Mouse (Mus musculus) G1E (cell line): ENCODE results near the gene Gm20708. TPM values are rescaled to one million over a fixed set of nuclear protein-coding genes. Genes with fewer than 3 reads are reported as not detected.
A peak's percentile ranks its signal among the peaks of the same experiment; 100 is the strongest.

Source experiments
- ATAC-seq: 2 replicates; pipeline ENCODE4 v1.8.0; 2016; ENCODE audit warnings: mild to moderate bottlenecking; ENCODE audit not compliant: insufficient number of reproducible peaks, poor library complexity, low FRiP score, severe bottlenecking; ENCODE audit errors: extremely low read depth
- DNase-seq: peaks from one replicate; pipeline ENCODE4 v3.0.0; 2012; ENCODE audit warnings: low spot score
- H3K27me3 ChIP-seq: 2 replicates; pipeline ENCODE4 v1.6.1; 2012; ENCODE audit warnings: mild to moderate bottlenecking, low read length, inconsistent platforms; ENCODE audit not compliant: insufficient read depth
- H3K36me3 ChIP-seq: replicated peaks from 2 replicates; pipeline ENCODE3; 2012; ENCODE audit warnings: mild to moderate bottlenecking, inconsistent platforms
- H3K4me1 ChIP-seq: 2 replicates; pipeline ENCODE4 v1.6.1; 2012; ENCODE audit warnings: low read depth, low read length, inconsistent platforms, mixed read lengths; ENCODE audit not compliant: insufficient read depth
- H3K4me3 ChIP-seq: 2 replicates; pipeline ENCODE4 v1.5.1; 2012; ENCODE audit warnings: low read depth, mild to moderate bottlenecking, inconsistent platforms, low read length, moderate library complexity, mixed read lengths
- H3K9me3 ChIP-seq: replicated peaks from 2 replicates; pipeline ENCODE4 v1.6.1; 2012; ENCODE audit warnings: inconsistent platforms
- CTCF ChIP-seq: IDR thresholded peaks from 2 replicates; pipeline ENCODE4 v1.5.1; 2012; ENCODE audit warnings: low read depth, low read length, inconsistent platforms, mixed read lengths
- GATA1 ChIP-seq: IDR thresholded peaks from 2 replicates; pipeline ENCODE4 v1.6.1; 2012; ENCODE audit warnings: borderline replicate concordance, low read length, inconsistent platforms, mixed read lengths
- GATA2 ChIP-seq: IDR thresholded peaks from 2 replicates; pipeline ENCODE4 v1.6.1; 2012; ENCODE audit warnings: low read depth, low read length, inconsistent platforms, borderline replicate concordance
- POLR2AphosphoS5 ChIP-seq: IDR thresholded peaks from 2 replicates; pipeline ENCODE4 v1.6.1; 2012; ENCODE audit warnings: low read depth, low read length, inconsistent platforms; ENCODE audit not compliant: insufficient replicate concordance
- TAL1 ChIP-seq: conservative IDR thresholded peaks from 2 replicates; pipeline ENCODE4 v1.6.1; 2012; ENCODE audit warnings: low read depth, low read length, inconsistent platforms, mixed read lengths
- polyA plus RNA-seq: library from polyadenylated mRNA; stranded (reverse); fragments of >175 nt; gene quantifications from 2 replicates; pipeline ENCODE4 v1.2.3, GENCODE M21; 2012
- total RNA-seq, 2 experiments: library from RNA; stranded (forward) in 1 of 2; stranded (reverse) in 1 of 2; fragments of 200-1000 nt in 1 of 2; fragments of >200 nt in 1 of 2; fragmentation: Nextera tagmentation in 1 of 2; gene quantifications; 2 replicates each; pipeline ENCODE4 v1.2.3; 2014 to 2017

Gm20708 gene
- total and polyA plus RNA-seq, 3 experiments, result 0.09 to 8.7 TPM; not detected in 1

DNA sequence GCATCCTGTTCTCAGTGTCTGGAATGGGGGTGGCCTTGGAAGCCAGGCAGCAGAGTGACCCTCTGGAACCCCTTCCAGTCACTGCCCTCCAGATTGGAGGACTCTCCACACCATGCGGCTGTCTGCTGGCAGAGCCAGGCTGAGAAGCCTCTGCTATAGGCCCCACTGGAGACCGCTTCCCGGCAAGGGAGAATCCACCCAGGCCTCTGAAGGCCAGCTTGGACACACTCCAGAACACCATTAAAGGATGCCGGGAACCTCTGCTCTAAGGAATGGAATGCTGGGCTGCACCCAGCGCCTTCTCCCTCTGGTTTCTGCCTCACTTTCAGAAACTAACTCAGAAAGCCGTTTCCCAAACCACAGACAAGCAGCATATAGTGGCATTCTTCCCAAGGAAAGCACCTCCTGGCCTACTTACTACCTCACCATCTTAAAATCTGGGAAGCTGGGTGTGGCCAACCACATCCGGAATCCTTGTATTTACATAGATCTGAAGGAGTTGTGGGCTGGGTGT, 13.3 kb downstream of the Gm20708 start:
- Histone ChIP-seq H3K9me3 (no peaks in the 10 kb centered on the region), H3K36me3 (peaks cover 68% of the 10 kb centered on the region), H3K4me3 (peak overlapping the region; percentile 10; the same call in 1 of the 2 replicates), H3K4me1 (peaks cover 91% of the 10 kb centered on the region), H3K27me3 (no peaks in the 10 kb centered on the region)
- ATAC-seq, result no peak
- DNase-seq, result no peak
- TF ChIP-seq TAL1 (no peak), GATA2 (no peak), GATA1 (no peak), CTCF (no peak), POLR2AphosphoS5 (no peak)

DNA sequence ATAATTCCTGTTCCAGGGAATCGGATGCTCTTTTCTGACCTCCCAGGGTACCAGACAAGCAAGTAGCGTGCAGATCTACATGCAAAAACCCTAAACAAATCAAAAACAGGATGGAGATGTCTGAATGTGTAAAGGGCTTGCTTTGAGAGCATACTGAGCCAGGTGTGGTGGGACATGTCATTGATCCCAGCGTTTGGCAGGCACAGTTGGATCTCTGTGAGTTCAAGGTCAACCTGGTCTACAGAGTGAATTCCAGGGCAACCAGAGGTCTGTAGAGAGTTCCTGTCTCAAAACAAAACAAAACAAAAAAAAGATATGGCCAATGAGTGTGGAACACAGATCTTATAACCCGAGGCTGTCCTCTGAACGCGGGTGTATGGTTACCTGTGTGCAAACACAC, 13.9 kb downstream of the Gm20708 start:
- no peak overlapping the region for H3K4me3 ChIP-seq

DNA sequence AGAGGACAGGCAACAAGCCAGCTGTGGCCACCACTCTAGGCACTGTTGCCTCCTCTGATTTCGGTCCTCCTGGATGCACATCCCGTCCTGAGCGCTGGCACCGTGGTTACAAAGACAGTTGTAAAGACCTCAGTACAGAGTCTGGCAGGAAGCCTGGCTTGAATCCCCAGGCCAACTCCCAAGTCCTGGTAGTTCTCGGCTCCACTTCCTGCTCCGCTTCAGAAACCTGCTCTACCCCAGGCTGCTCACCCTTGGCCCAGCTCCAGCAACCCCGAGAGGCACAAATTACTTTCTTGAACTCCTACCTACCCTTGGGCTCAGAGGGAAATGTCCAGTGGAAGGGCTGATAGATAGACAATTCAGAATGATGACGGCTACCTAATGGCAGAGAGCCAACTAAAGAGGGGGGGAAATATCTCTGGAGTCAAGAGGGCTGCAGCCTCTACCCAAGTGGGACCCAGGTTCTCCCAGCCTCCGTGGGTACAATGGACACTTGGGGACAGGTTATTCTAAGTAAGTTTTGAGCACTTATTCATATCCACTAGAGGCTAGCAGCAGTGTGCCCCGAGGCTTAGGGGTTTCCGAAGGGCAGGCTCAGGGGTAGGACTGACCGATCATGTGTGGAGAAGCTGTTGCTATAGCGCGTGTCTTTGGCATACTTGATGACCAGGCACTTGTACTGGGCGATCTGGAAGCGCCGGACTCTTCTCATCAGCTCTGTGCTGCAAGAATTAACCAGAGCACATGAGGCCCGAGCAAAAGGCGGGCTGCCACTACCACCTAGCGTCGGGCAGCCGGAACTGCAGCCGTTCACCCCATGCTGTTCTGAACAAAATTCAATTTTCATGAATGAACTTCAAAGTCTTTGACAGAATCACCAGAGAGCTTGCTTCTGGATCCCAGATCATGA, 14.8 kb downstream of the Gm20708 start:
- no peaks in the 10 kb centered on the region for H3K9me3 ChIP-seq
- TF ChIP-seq CTCF (peak; percentile 75), GATA1 (no peak)
- DNase-seq, result peak; percentile 70
- no peaks in the 10 kb centered on the region for H3K27me3 ChIP-seq
- ATAC-seq, result 0 out of 2 replicates have a peak, but pooled peaks have one; percentile 36
- H3K4me3 ChIP-seq, result peak overlapping the region; percentile 79
- H3K4me1 ChIP-seq, result peaks cover 89% of the 10 kb centered on the region
- H3K36me3 ChIP-seq, result peaks cover 52% of the 10 kb centered on the region

More for the DNA sequence above, 13.9 kb downstream of the Gm20708 start:
- peaks cover 90% of the 10 kb centered on the region for H3K4me1 ChIP-seq
- ATAC-seq, result no peak
- peaks cover 62% of the 10 kb centered on the region for H3K36me3 ChIP-seq
- H3K27me3 ChIP-seq, result no peaks in the 10 kb centered on the region
- H3K9me3 ChIP-seq, result no peaks in the 10 kb centered on the region
- TF ChIP-seq TAL1, result no peak
- TF ChIP-seq GATA2, result no peak
- no peak for TF ChIP-seq CTCF
- no peak for TF ChIP-seq POLR2AphosphoS5
- TF ChIP-seq GATA1, result no peak
- no peak for DNase-seq

DNA sequence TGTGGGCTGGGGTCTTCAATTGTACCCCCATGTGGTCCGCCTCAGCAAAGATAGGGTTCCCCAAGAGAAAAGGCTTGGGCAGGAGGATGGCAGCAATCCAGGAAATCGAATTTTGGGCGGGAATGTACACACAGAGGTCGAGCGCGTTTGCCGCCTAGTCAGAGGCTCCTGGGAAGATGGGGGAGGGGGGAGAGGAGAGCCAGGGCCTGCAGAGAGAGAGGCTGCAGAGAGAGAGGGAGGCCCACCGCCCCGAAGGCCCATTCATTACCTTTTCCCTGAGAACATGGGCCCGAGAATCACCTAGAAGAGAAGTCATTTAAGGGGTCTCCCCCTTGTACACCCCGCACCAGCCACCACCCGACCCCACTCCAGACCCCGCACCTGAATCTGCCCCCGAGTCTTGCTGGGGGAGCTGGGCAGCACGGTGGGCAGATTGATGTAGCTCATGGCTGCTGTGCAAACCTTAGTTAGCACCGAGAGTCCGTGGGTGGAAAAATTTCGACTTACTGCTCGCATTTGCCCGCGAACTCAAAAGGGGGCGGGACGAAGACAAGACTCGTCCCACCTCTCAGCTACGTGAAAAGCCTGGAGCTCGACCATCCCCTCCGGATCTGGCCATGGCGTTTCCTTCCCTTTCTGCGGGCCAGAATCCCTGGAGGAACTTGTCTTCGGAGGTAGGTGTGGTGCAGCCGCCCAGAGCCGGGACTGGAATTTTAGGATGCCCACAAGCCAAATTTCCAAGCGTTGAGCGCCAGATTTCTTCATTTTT, 16.0 kb downstream of the Gm20708 start, which contains the start of the genes Afmid and Tk1:
Gene Afmid, plus strand, starts transcription at position 592 of the 769 bp plus-strand sequence.
Gene Tk1, minus strand, starts transcription at position 760 of the 769 bp plus-strand sequence.
- H3K9me3 ChIP-seq, result no peaks in the 10 kb centered on the region
- peak; percentile 50 for ATAC-seq
- no peaks in the 10 kb centered on the region for H3K27me3 ChIP-seq

DNA sequence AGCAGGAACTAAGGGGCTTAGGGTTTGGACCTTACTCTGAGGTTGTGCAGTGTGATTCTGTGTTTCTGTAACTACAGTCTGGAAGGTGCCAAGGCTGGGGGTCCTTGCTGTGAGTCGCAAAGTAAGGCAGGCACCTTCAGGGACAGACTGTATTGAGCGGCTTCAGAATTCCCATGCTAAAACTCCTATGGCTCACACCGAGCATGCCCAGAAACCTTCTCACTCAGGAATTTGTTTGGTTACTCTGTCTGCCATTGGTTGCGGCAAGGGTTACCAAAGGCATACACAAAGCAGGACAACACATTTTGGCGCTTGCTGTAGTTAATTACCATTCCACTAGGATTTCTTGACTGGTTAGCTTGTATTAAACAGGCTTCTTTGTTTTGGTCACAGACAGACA, 16.7 kb downstream of the Gm20708 start:
- DNase-seq, result no peak
- H3K9me3 ChIP-seq, result no peaks in the 10 kb centered on the region
- peak overlapping the region; percentile 79 for H3K4me3 ChIP-seq
- H3K27me3 ChIP-seq, result no peaks in the 10 kb centered on the region
- H3K36me3 ChIP-seq, result peaks cover 40% of the 10 kb centered on the region
- H3K4me1 ChIP-seq, result peaks cover 87% of the 10 kb centered on the region
- 0 out of 2 replicates have a peak, but pooled peaks have one; percentile 6 for ATAC-seq
- TF ChIP-seq POLR2AphosphoS5 (no peak), GATA2 (no peak), TAL1 (no peak), GATA1 (no peak)

More for the DNA sequence above, 16.0 kb downstream of the Gm20708 start, which contains the start of the genes Afmid and Tk1:
- Histone ChIP-seq H3K4me3 (peak within 1 kb of the TSS; percentile 79), H3K4me1 (peaks cover 87% of the 10 kb centered on the region), H3K36me3 (peaks cover 44% of the 10 kb centered on the region)
- TF ChIP-seq GATA1, result no peak
- DNase-seq, result peak; percentile 75

DNA sequence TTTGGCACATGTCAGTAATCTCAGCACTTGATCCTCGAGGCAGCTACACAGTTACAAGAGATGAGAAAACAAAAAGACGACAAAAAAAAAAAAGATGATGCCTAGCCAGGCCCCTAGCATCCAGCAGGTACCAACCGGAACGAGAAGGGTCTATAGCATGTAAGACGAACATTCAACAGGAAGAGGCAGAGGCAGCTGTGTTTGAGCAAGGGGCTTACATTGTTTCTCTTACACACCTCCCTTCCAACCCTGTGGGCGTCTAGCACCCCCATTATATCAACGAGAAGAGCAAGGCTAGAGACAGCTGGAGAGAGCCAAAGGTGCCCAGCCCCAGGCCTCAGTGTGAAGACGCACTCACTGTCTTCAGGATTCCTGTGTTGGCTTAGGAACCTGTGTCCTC, 17.4 kb downstream of the Gm20708 start:
- no peak for DNase-seq
- no peak for TF ChIP-seq GATA2
- no peak for TF ChIP-seq GATA1
- no peak for ATAC-seq
- H3K4me1 ChIP-seq, result peaks cover 85% of the 10 kb centered on the region
- H3K4me3 ChIP-seq, result no peak overlapping the region
- H3K36me3 ChIP-seq, result peaks cover 33% of the 10 kb centered on the region
- H3K9me3 ChIP-seq, result no peaks in the 10 kb centered on the region
- H3K27me3 ChIP-seq, result no peaks in the 10 kb centered on the region
